Mouse (Mus musculus): ENCODE data around the gene Mst1r.

Mst1r gene

DNA sequence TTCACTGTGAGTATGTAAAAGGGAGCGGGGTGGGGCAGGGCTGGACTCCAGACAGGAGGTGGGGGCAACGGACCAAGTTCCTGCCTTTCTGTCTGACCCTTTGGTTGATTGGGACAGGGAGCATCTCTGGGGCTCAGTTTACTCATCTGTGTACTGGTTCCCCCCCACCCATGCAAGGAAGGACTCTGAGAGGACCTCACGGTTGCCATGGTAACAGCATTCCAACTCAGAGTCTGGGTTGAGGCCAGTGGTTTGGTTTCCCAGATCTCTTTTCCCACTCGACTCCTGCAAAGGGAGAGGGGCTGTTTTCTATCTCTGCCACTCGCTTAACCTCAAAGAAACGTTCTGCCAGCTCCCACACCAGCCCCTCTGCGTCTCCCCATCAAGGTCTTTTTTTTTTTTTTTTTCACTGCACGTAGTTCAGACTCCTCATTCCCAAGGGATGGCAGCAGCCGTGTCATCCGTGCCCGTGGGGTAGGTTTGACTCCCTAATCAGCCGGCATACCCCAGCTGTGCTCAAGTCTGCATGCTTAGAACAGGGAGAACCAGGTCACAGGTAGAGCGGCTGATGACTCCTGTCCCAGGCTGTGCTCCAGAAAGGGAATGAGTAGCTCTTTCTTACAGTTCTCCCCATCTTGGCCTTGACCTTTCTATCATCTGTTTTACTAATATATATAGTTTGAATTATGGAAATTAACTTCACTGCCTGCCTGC lies 11.4 kb downstream of the Mst1r start:
- no peak for DNase-seq

DNA sequence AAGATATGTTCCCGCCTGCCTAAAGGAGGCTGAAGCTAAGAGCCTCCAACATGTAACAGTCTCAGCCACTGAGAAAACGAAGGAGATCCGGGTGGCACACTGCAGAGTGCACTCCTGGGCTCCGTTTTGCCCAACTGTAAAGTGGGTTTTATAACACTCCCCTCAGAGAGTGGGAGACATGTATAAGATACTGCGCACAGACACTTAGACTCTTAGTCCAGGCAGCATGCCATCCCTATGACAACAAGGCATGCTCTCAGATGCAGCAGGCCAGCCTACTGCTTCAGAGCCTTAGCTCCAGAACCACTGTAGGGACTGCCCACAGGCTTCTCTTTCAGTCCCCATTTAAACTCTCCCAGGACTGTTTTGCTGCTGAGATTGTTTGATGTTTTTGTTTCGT lies 12.2 kb downstream of the Mst1r start:
- DNase-seq = no peak

DNA sequence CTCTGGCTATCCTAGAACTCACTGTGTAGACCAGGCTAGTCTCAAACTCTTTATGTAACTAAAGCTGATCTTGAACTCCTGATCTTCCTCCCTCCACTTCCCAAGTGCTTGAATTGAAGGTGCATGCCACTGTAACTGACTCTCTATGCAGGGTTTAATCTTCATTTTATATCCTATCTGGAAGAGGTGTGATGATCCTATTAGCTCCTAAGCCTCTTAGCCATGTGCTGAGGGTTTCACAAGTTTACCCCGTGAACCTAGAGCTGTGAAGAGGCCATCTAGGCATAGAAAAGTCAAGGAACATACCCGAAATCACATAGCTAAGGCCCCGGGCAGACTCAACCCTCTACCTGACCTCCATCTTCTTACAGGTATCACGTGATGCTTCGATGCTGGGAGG lies 12.8 kb downstream of the Mst1r start:
- DNase-seq = no peak

DNA sequence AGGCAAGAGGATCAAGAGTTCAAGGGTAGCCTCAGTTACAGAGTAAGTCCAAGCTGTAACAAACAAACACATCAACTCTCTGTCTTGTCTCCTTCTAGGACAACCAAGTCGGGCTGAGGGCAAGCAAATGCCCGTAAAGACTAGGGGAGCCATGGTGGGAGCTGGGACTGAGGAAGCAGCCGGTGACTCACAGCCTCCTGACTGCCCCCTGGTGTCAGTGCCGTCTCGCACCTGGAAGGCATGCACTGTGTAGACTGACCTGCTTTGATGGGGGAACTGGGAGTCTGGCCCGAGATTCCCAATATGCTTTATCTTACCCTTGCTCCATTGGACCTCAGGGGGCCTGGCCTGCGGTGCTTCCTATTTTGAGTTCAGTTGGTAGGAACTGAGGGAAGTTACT lies 16.3 kb downstream of the Mst1r start:
- peak; percentile 26 for DNase-seq

DNA sequence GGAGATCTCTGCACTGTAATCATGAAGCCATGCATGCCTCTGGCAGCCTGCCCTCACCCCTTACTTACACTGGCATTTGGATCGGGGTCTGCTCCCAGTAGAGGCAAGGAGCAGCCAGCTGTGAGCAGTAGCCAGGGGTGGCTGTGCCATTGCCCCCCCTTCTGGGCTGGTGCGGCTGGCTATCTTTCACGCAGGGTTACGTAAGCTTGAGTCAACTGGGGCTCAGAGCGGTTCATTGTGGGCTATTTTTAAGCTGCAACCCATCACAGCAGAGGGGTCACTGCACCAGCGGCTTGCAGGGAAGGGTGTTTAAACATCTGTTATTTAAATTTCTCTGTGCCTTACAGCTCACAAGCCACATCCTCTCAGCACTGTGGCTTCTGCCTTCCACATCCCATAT lies 17.3 kb downstream of the Mst1r start:
- DNase-seq = no peak

DNA sequence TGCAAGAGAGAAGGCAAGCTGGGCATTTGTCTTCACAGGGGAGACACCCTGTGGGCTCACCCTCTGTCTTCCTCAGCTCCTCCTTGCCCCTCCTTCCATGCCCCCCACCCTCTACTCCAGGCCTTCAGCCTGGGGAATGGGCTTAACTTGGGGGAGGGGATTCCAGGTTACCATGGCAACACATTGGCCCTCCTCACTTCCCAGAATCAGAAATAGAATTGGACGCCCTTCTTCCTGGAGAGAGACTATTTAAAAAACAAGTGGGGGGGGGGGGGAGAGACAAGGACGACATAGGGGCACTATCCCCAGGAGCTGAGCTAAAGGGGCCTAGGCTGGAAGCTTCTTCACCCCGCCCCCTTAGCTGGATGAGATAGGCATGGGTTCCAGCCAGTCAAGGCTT lies 18.6 kb downstream of the Mst1r start:
- DNase-seq = no peak

DNA sequence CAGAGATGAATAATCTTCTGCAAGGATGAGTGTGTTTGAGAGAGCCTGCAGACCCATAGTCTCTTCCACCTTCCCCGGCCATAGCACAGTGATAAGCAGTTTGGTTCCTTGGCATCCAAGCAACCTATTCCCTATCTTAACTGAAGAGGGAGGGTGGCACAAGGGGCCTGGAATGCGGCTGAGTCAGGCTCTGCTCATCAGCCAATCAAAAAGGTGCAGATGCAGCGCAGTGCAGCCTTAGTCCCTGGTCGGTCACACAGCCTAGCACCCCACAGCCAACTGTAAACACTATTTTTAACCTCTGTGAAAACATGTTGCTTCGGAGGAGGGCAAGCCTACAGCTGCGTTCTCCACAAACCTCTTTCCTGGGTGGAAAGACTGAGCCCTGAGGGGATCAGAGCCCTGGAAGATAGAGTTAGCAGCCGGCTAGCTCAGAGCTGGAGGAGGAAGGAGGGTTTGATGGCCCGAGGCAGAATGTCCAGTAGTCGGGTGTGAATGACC lies 20.3 kb downstream of the Mst1r start:
- no peak for DNase-seq

DNA sequence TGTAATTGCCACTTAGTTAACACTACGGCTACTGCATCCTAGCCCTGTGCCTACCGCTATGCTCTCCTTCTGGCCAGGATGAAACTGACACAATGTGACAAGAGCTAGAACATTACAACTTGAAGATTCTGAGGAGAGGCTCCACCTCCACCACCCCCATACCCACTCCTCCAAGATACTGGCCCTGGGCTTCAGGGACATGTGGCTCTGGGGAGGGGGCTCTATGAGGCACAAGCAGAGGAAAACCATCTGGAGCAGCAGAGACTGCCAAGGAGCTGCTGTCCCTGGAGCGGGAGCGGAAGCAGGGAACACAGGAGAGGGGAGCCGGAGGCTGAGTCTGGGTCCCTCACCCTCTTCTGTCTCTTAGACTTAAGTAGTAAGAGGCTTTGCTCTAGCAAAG lies 21.1 kb downstream of the Mst1r start:
- no peak for DNase-seq

DNA sequence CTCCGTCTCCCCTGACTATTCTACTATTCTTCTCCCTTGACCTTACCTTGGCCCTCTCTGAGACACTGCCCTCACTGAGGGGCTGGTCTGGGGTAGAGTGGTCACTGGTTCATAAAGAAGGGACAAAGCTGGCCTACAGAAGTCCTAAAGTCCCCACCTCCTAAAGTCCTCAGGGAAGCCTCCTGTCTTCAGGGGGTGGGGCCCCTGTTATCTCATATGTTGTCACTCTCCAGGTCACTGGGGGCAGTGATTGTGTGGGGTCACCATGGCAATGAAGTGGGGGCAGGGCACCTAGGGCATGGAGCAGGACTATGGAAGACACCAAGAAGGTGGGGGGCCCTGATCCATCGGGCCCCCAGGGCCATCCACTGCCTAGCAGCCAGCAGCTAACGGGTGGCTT lies 21.5 kb downstream of the Mst1r start, which contains the start of gene Actl11:
Gene Actl11, plus strand, starts transcription at position 301 of the 400 bp plus-strand sequence.
- DNase-seq = no peak

DNA sequence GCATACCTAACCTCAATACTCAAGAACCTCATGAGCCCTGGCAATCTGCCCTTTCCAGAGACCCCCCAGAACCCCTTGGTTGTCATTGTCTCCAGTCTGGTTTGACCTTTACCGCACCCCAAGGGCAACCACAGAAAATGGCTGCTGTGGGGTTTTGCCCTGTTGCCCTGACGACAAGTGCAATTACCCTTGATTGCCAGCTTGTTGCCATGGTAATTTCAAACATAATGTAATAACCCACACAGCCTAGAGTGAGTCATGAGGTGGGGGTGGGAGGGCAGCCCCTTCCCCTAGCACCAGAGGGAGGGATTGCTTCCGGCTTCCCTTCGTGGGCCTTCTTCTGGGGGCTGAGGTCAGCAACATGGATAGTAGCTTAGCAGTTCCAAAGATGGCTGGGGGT lies 25.5 kb downstream of the Mst1r start:
- no peak for DNase-seq

DNA sequence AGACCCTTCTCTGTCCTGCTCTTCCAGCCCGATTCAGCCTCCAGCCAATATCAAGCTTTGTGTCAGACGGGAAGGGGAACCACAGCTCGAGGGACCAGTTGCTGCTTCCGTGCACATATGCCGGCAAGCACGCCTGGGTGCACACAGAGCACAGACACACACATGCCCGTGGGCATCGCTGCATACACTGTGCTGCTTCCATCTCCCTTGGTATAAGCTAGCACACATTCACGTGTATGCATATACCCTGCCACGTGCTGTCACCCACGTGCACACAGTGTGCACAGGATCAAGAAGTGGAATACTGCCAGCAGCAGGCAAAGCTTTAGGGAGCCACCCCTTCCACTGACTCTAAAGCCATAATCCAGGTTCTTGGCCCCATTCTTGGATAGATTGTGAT lies 27.5 kb downstream of the Mst1r start:
- no peak for DNase-seq

DNA sequence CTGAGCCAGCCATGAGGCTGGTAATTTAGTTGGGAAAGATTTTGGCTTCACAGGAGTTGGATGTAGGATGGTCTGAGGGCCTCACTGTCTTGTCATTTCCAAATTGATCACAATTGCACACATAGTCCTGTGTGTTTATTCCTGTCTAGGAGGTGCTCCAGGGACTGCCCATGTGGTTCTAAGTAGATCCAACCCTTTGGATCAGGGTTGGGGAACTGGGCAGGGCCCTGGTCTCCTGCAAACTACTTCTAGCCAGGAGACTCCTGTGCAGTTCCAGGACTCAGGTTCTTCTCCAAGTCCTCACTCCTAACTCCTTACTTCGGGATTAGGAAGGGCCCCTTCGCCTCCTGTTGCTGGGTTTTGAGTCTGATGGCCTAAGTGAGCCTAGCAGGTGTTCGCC lies 28.7 kb downstream of the Mst1r start, which contains the start of gene Camkv:
Gene Camkv, plus strand, starts transcription at position 301 of the 400 bp plus-strand sequence.
- DNase-seq = no peak

DNA sequence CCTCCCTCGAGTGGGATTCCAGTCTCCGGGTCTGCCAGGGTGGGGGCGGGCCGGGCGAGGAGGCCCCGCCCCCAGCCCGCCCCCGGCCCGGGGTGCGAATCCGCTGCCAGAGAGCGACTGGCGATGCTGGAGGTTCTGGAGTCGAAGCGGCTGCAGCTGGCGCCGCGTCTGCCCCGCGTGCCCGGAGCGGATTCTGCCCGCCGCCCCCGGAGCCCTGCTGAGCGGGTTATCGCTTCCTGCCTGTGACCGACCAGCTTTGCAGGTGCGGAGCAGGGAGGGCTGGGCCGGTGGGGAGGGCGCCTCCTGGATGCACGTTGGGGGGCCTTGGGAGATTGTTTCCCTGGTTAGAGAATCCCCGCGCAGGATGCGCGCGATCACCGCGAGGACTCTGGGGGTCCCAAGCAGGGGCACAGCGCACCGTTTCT lies 29.1 kb downstream of the Mst1r start:
- DNase-seq = no peak

DNA sequence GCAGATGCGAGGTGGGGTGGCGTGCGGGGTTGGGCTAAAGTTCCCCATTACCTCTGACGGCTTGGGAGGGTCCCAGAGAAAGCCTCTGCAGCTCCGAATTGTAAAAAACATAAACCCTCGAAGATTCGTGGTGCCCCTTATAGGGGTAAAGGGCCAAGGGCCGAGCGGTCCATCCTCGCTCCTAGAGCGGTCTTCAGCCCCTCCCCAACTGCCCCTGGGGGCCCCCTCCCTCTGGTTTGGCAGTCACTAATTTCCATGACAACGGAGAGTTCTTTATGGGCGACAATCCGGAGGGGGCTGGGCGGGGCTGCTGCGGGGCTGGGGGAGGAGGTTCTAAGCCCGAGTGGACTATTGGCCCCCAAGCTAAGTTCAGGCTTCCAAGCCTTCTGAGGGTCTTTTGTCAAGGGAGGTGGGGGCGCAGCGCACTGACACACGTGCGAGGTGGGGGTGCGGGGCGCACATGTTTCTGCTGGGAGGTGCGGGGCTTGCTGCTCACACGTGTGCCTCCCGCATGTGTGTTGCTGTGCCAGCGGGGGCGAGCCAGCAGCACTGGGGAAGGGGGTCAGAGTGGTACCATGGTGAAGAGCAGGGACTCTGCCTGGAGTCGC lies 29.6 kb downstream of the Mst1r start:
- no peak for DNase-seq

DNA sequence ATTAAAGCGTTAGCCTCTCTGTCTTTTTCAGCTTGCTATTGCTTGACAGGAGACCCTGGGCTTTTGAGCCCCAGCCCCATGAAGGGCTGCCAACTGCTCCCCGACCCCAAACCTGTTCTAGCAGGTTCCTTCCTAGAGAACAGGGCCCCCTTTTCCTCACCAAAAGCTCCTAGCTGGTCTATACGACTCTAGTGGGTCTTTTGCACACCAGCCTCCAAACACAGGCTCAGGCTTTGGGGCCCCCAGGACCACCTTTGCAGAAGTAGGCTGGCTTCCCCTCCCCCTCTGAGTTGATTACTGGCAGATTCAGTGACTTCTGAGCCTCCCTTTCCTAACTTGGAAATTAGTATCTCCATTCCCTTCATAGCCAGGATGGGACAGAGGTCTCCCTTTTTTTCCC lies 30.2 kb downstream of the Mst1r start:
- no peak for DNase-seq

DNA sequence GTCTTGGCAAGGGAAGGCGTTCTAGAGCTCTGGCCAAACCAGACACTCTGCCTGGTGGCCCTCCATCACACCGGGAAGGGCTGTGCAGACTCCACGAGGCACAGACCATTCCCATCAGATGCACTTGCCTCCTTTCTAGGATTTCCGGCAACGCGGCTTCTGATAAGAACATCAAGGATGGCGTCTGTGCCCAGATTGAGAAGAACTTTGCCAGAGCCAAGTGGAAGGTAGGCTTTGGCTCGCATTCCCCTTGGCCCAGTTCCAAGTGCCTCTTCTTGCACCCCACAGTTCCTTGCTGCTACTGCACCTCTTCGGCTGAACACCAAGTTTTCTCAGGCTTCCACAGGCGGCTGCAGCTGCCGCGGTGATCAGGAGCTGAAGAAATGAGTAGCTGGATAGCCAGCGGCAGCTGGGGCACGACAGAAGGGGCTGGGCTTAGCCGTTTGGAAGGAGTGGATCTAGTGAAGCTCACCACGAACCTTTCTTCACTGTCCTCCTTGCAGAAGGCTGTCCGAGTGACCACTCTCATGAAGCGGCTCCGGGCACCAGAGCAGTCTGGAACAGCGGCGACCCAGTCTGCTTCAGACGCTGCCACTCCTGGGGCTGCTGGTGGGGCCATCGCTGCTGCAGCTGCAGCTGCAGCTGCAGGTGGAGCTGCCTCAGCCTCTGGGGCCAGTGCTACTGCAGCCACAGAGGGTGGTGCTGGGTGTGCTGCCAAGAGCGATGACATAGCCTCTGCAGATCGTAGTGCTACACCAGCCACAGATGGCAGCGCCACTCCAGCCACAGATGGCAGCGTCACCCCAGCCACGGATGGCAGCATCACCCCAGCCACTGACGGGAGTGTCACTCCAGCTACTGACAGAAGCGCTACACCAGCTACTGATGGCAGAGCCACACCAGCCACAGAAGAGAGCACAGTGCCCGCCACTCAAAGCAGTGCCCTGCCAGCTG lies 40.8 kb downstream of the Mst1r start:
- DNase-seq = no peak

DNA sequence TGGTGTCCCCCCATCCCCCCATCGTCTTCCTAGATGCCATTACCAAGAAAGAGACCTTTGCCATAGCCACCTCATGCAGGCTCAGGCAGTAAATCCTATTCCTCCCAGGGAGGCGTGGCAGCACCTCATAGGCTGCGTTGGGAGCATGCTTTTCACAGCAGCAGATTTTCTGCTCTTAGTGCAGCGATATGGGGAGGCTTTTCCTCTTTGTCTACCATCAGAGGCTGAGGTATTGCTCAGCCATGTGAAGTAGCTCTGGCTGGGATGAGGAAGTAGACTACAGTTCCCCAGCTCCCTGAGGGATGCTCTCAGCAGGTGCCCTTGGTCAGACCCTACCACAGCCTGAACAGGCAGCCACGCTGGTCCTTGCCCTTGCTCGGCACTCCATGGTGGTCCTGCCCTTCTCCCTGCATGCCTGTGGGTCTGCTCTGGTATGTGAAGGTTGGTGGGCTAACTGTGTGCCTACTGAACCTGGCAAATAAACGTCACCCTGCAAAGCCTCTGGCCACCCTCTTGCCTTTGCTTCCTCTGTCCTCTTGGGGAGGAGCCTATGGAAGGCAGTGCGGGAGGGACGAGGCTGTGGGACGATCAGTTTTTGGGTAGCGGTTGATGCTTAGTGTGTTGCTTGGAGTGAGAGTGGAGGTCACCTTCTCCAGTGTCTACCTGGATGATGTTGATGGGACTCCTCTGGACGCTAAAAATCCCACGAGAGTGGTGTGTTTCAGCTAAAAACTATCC lies 42.7 kb downstream of the Mst1r start:
- DNase-seq = no peak

DNA sequence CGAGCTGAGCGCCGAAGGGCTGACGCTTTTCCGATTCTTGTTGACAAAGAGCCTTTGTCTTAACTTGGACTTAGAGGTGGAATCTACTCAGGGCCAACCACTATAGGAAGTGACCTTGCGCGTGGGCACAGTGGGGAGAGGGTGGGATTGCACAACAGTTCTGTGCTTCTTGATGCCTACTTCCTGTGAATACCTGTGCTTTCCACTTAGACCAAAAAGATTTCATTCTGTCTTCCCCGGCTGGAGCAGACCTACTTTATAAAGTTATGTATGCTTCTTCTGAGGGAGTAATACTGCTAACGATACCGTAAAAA lies 43.2 kb downstream of the Mst1r start, which contains the start of gene Traip:
Gene Traip, plus strand, starts transcription at position 215 of the 314 bp plus-strand sequence.
- no peak for DNase-seq

DNA sequence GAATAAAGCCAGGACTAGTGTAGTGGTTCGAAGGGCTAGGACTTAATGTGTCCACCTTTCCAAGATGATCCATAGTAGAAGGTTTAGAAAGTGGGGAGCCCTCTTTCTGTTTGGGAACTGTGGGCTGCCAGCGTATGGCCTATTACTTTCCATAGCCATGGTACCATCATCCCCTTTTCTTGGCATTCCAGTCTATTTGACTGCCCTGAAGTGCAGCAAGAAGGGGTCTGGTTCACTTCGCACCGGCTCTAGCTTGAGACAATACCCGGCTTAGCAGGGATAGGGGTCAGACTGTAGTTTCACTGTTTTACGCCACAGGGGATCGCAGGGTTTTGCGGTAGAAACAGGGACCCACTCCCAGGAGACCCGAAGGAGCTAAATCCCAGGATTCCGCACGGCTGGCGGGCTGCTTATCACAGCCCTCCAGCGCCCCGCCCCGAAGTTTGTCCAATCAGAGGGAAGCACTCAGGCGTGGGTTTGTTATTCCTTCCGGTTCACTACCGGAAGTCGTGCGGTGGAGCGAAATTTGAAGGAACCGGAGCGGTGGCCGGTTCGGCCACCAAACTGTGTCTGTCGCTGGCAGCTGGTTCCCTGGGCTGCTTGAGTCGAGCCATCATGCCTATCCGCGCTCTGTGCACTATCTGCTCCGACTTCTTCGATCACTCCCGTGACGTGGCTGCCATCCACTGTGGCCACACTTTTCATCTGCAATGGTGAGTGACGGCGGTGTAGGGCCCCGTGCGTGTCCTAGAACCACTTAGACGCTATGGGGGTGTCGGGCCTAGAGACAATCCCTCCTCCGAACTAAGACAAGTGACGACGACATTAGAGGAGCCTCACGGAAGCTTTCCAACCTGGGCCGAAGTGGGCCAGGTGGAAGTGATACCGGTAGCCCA lies 44.0 kb downstream of the Mst1r start:
- DNase-seq = peak; percentile 88

DNA sequence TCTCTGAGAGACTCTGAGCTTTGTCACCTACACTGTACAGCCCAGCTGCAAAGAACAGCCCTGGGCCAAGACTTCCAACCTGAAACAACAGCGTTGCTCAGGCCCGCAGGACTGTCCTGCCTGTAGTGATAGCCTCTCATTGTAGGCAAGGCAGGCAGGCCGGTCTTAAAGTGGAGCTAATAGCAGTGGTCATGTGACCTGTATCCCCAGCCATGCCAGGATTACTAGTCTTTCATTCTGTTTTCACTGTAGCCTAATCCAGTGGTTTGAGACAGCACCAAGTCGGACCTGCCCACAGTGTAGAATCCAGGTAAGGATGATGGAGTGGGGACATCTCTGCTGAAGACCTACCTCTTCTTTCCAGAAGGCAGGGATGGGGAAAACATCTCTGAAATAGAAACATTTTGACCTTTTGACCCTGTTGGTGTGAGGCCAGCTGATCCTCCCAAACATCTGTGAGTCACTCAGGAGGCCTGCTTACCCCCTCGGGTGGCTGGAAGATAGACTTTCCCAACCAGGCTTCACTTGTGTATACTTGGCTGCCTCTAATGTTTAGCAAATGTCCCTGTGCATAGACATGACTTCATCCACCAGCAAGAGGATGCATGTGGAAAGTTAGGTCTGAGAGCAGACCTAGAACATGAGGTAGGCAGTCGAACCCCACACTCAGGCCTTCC lies 49.1 kb downstream of the Mst1r start:
- no peak for DNase-seq

DNA sequence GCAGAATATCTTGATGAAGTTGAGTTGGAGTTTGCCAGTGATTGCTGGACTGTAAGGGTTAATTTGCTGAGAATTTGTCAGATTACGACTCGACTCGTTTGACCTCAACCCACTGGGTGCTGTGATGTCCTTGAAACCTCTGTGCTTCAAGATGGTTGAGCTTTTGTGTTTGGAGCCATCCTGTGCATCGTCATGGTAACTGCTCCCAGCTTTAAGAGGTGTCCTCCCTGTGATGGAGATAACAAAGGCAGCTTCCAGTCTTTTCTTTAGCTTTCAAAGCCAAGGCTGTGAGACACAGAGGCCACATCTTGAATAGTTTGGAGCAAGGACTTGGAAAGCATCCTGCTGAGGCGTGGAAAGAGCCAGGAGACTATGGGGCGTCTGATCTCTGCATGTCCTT lies 50.5 kb downstream of the Mst1r start:
- no peak for DNase-seq
